Mouse (Mus musculus): ENCODE results near the gene Hebp1. TPM values are rescaled to one million over a fixed set of nuclear protein-coding genes. Genes with fewer than 3 reads are reported as not detected.

The Hebp1 gene
- polyA plus RNA-seq, 1 experiment from 2014 or later: 9.4 TPM

GRCm38 (mm10) chr6:135191906-135192305 is 5.9 kb downstream of the Hebp1 start:
- Histone ChIP-seq H3K9me3 (ENCODE audit: control insufficient read depth, low read length) (no peaks in the 10 kb centered on the region), H3K27me3 (replicated peaks; ENCODE audit: control insufficient read depth, insufficient read depth, low read length) (no peaks in the 10 kb centered on the region), H3K36me3 (ENCODE audit: control insufficient read depth, insufficient read depth, low read length) (no peaks in the 10 kb centered on the region), H3K9ac (ENCODE audit: low read depth, low read length) (no peak overlapping the region), H3K27ac (ENCODE audit: low read depth, low read length) (no peak overlapping the region), H3K4me1 (ENCODE audit: control insufficient read depth, insufficient read depth, low read depth, low read length) (no peaks in the 10 kb centered on the region), H3K4me3 (ENCODE audit: low read length) (no peak overlapping the region), H3K4me2 (ENCODE audit: low read length) (no peak overlapping the region)
- ATAC-seq: no peak
- 84% methylated on average over 1 of the region's 1 CpGs for WGBS

GRCm38 (mm10) chr6:135190122-135190521 is 7.7 kb downstream of the Hebp1 start:
- Histone ChIP-seq H3K4me2 (ENCODE audit: low read length) (no peak overlapping the region), H3K4me1 (ENCODE audit: control insufficient read depth, insufficient read depth, low read depth, low read length) (no peaks in the 10 kb centered on the region), H3K9ac (ENCODE audit: low read depth, low read length) (no peak overlapping the region), H3K4me3 (ENCODE audit: low read length) (no peak overlapping the region), H3K9me3 (ENCODE audit: control insufficient read depth, low read length) (no peaks in the 10 kb centered on the region), H3K27me3 (replicated peaks; ENCODE audit: control insufficient read depth, insufficient read depth, low read length) (no peaks in the 10 kb centered on the region), H3K36me3 (ENCODE audit: control insufficient read depth, insufficient read depth, low read length) (no peaks in the 10 kb centered on the region), H3K27ac (ENCODE audit: low read depth, low read length) (no peak overlapping the region)
- 52% methylated on average over 6 of the region's 6 CpGs for WGBS
- ATAC-seq: peak; percentile 65; the same call in 1 of the 2 replicates

- ATAC-seq: no peak
- Histone ChIP-seq H3K36me3 (ENCODE audit: control insufficient read depth, insufficient read depth, low read length) (no peaks in the 10 kb centered on the region), H3K9ac (ENCODE audit: low read depth, low read length) (no peak overlapping the region), H3K4me2 (ENCODE audit: low read length) (no peak overlapping the region), H3K4me1 (ENCODE audit: control insufficient read depth, insufficient read depth, low read depth, low read length) (no peaks in the 10 kb centered on the region), H3K9me3 (ENCODE audit: control insufficient read depth, low read length) (no peaks in the 10 kb centered on the region), H3K27me3 (replicated peaks; ENCODE audit: control insufficient read depth, insufficient read depth, low read length) (no peaks in the 10 kb centered on the region), H3K27ac (ENCODE audit: low read depth, low read length) (no peak overlapping the region), H3K4me3 (ENCODE audit: low read length) (no peak overlapping the region)
- WGBS: 76% methylated on average over 4 of the region's 4 CpGs
Measured at GRCm38 (mm10) chr6:135188629-135189028, 9.2 kb downstream of the Hebp1 start.

- H3K27ac ChIP-seq (ENCODE audit: low read depth, low read length): no peak overlapping the region
- no peaks in the 10 kb centered on the region for H3K4me1 ChIP-seq (ENCODE audit: control insufficient read depth, insufficient read depth, low read depth, low read length)
- H3K27me3 ChIP-seq (replicated peaks; ENCODE audit: control insufficient read depth, insufficient read depth, low read length): no peaks in the 10 kb centered on the region
- no peaks in the 10 kb centered on the region for H3K36me3 ChIP-seq (ENCODE audit: control insufficient read depth, insufficient read depth, low read length)
- H3K9me3 ChIP-seq (ENCODE audit: control insufficient read depth, low read length): no peaks in the 10 kb centered on the region
- no peak overlapping the region for H3K4me3 ChIP-seq (ENCODE audit: low read length)
- ATAC-seq: no peak
- no peak overlapping the region for H3K9ac ChIP-seq (ENCODE audit: low read depth, low read length)
- WGBS: 55% methylated on average over 10 of the region's 10 CpGs
- H3K4me2 ChIP-seq (ENCODE audit: low read length): no peak overlapping the region
Measured at GRCm38 (mm10) chr6:135187076-135187917, 10.5 kb downstream of the Hebp1 start.

- Histone ChIP-seq H3K4me2 (ENCODE audit: low read length) (no peak overlapping the region), H3K9ac (ENCODE audit: low read depth, low read length) (no peak overlapping the region), H3K4me1 (ENCODE audit: control insufficient read depth, insufficient read depth, low read depth, low read length) (no peaks in the 10 kb centered on the region), H3K9me3 (ENCODE audit: control insufficient read depth, low read length) (no peaks in the 10 kb centered on the region), H3K36me3 (ENCODE audit: control insufficient read depth, insufficient read depth, low read length) (no peaks in the 10 kb centered on the region), H3K4me3 (ENCODE audit: low read length) (no peak overlapping the region), H3K27ac (ENCODE audit: low read depth, low read length) (no peak overlapping the region), H3K27me3 (replicated peaks; ENCODE audit: control insufficient read depth, insufficient read depth, low read length) (no peaks in the 10 kb centered on the region)
- no peak for ATAC-seq
- 58% methylated on average over 8 of the region's 8 CpGs for WGBS
Measured at GRCm38 (mm10) chr6:135183961-135184360, 13.9 kb downstream of the Hebp1 start.

GRCm38 (mm10) chr6:135182925-135183324 is 14.9 kb downstream of the Hebp1 start:
- H3K9me3 ChIP-seq (ENCODE audit: control insufficient read depth, low read length): no peaks in the 10 kb centered on the region
- 65% methylated on average over 4 of the region's 5 CpGs for WGBS

GRCm38 (mm10) chr6:135178599-135178998 is 19.2 kb downstream of the Hebp1 start:
- 54% methylated on average over 3 of the region's 3 CpGs for WGBS
- H3K9ac ChIP-seq (ENCODE audit: low read depth, low read length): no peak overlapping the region

More at GRCm38 (mm10) chr6:135182925-135183324, 14.9 kb downstream of the Hebp1 start:
- H3K4me1 ChIP-seq (ENCODE audit: control insufficient read depth, insufficient read depth, low read depth, low read length): no peaks in the 10 kb centered on the region
- no peak overlapping the region for H3K4me3 ChIP-seq (ENCODE audit: low read length)
- no peak overlapping the region for H3K27ac ChIP-seq (ENCODE audit: low read depth, low read length)
- no peaks in the 10 kb centered on the region for H3K27me3 ChIP-seq (replicated peaks; ENCODE audit: control insufficient read depth, insufficient read depth, low read length)
- no peaks in the 10 kb centered on the region for H3K36me3 ChIP-seq (ENCODE audit: control insufficient read depth, insufficient read depth, low read length)
- ATAC-seq: no peak
- no peak overlapping the region for H3K9ac ChIP-seq (ENCODE audit: low read depth, low read length)
- no peak overlapping the region for H3K4me2 ChIP-seq (ENCODE audit: low read length)

GRCm38 (mm10) chr6:135177271-135177670 is 20.6 kb downstream of the Hebp1 start:
- no peaks in the 10 kb centered on the region for H3K36me3 ChIP-seq (ENCODE audit: control insufficient read depth, insufficient read depth, low read length)
- no peaks in the 10 kb centered on the region for H3K9me3 ChIP-seq (ENCODE audit: control insufficient read depth, low read length)
- H3K4me1 ChIP-seq (ENCODE audit: control insufficient read depth, insufficient read depth, low read depth, low read length): no peaks in the 10 kb centered on the region
- no peaks in the 10 kb centered on the region for H3K27me3 ChIP-seq (replicated peaks; ENCODE audit: control insufficient read depth, insufficient read depth, low read length)
- ATAC-seq: no peak
- no peak overlapping the region for H3K4me2 ChIP-seq (ENCODE audit: low read length)
- no peak overlapping the region for H3K27ac ChIP-seq (ENCODE audit: low read depth, low read length)
- H3K4me3 ChIP-seq (ENCODE audit: low read length): no peak overlapping the region
- H3K9ac ChIP-seq (ENCODE audit: low read depth, low read length): no peak overlapping the region

More at GRCm38 (mm10) chr6:135178599-135178998, 19.2 kb downstream of the Hebp1 start:
- Histone ChIP-seq H3K36me3 (ENCODE audit: control insufficient read depth, insufficient read depth, low read length) (no peaks in the 10 kb centered on the region), H3K4me1 (ENCODE audit: control insufficient read depth, insufficient read depth, low read depth, low read length) (no peaks in the 10 kb centered on the region), H3K4me2 (ENCODE audit: low read length) (no peak overlapping the region), H3K27me3 (replicated peaks; ENCODE audit: control insufficient read depth, insufficient read depth, low read length) (no peaks in the 10 kb centered on the region), H3K4me3 (ENCODE audit: low read length) (no peak overlapping the region), H3K9me3 (ENCODE audit: control insufficient read depth, low read length) (no peaks in the 10 kb centered on the region), H3K27ac (ENCODE audit: low read depth, low read length) (no peak overlapping the region)
- ATAC-seq: no peak

GRCm38 (mm10) chr6:135175014-135175413 is 22.8 kb downstream of the Hebp1 start:
- H3K36me3 ChIP-seq (ENCODE audit: control insufficient read depth, insufficient read depth, low read length): no peaks in the 10 kb centered on the region
- H3K27ac ChIP-seq (ENCODE audit: low read depth, low read length): no peak overlapping the region
- no peaks in the 10 kb centered on the region for H3K4me1 ChIP-seq (ENCODE audit: control insufficient read depth, insufficient read depth, low read depth, low read length)
- no peaks in the 10 kb centered on the region for H3K9me3 ChIP-seq (ENCODE audit: control insufficient read depth, low read length)
- no peaks in the 10 kb centered on the region for H3K27me3 ChIP-seq (replicated peaks; ENCODE audit: control insufficient read depth, insufficient read depth, low read length)
- no peak for ATAC-seq
- H3K9ac ChIP-seq (ENCODE audit: low read depth, low read length): no peak overlapping the region
- H3K4me3 ChIP-seq (ENCODE audit: low read length): no peak overlapping the region
- WGBS: 95% methylated on average over 1 of the region's 1 CpGs
- H3K4me2 ChIP-seq (ENCODE audit: low read length): no peak overlapping the region

Measured in hindbrain, embryonic 16.5 days (tissue).